Mouse (Mus musculus): ENCODE results near the gene Trim69.

DNA sequence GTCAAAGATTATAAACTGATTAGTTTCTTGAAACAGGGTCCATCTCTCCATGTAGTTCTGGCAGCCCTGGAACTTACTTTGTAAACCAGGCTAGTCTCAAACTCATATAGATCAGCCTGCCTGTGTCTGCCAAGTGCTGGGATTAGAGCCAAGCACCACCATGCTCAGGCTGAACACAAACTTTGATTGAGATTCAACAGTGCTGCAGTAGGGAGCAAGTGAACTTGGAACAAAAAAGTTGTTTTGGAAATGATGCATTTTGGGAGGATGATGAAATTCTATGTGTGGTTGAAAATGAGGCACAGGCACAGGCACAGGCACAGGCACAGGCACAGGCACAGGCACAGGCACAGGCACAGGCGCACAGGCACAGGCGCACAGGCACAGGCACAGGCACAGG lies 11.7 kb downstream of the Trim69 start:
- TF ChIP-seq CTCF (IDR thresholded peaks at IDR 0.05 in 2 of 3, conservative IDR thresholded peaks at IDR 0.05 in 1 of 3; ENCODE audit: control insufficient read depth in 1 of 3, insufficient read depth in 1 of 3, low read depth in 2 of 3, low read length in 3 of 3, poor library complexity in 1 of 3, severe bottlenecking in 1 of 3) (no peak), ELF1 (IDR thresholded peaks at IDR 0.05; ENCODE audit: low read depth, low read length) (no peak), BHLHE40 (IDR thresholded peaks at IDR 0.05; ENCODE audit: borderline replicate concordance, low read depth, low read length) (no peak), TBP (IDR thresholded peaks at IDR 0.05; ENCODE audit: low read depth, low read length) (no peak), RAD21 (IDR thresholded peaks at IDR 0.05; ENCODE audit: low read depth, low read length) (no peak), POLR2A (IDR thresholded peaks at IDR 0.05; ENCODE audit: control insufficient read depth in 1 of 2, insufficient read depth in 1 of 2, low read depth in 1 of 2, low read length in 2 of 2, poor library complexity in 1 of 2) (no peak), CHD1 (IDR thresholded peaks at IDR 0.05; ENCODE audit: low read depth, low read length) (no peak), ZC3H11A (IDR thresholded peaks at IDR 0.05; ENCODE audit: low read depth, low read length) (no peak), EP300 (IDR thresholded peaks at IDR 0.05; ENCODE audit: low read depth in 1 of 2, low read length in 2 of 2) (no peak), MAX (IDR thresholded peaks at IDR 0.05; ENCODE audit: low read length) (no peak)
